Mouse (Mus musculus) olfactory bulb, adult 2 months (tissue): ENCODE measurements around the gene Galnt14.

ENCODE experiments used
- CTCF ChIP-seq: fragments of 200-500 bp; IDR thresholded peaks from 2 replicates; pipeline ENCODE4 v1.5.1; 2012; ENCODE audit warnings: low read depth, mild to moderate bottlenecking, low read length, moderate library complexity; ENCODE audit not compliant: insufficient read depth
- POLR2A ChIP-seq: fragments of 200-500 bp; IDR thresholded peaks from 2 replicates; pipeline ENCODE4 v1.6.1; 2012; ENCODE audit warnings: mild to moderate bottlenecking, low read depth, low read length, moderate library complexity; ENCODE audit not compliant: insufficient read depth

- TF ChIP-seq CTCF (no peak), POLR2A (no peak)
Measured at GRCm38 (mm10) chr17:73571961-73572360, 138.3 kb downstream of the Galnt14 start.
